In the genomic region with DNA sequence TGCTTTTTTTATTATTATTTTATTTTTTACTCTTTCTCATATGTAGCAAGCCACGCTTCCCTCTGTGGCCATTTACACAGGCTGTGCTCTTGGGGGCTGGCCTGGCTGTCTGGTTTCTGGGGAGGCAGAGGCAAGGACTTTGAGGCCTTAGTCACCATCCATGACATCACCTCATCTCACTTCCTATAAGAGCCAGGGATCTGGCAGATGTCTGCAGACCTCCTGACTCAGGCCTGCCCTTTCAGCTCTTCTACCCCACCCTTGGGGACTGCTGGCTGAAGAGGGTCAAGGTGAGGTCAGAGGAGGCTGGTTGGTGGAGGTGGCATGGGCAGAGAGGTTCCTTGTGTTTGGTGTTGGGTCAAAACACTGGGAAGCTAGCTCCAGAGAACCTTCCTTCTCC, we compare ENCODE assay signal across 25 mouse cellular contexts. TPM values are rescaled to one million over a fixed set of nuclear protein-coding genes. Genes with fewer than 3 reads are reported as not detected.
DNase-seq lines count a peak whose midpoint lies in the region; ATAC-seq and TF ChIP-seq lines count a peak whose summit lies in the region.
"Had no signal": no experiment of that assay in that cellular context is flagged by ENCODE, and none has a peak within 500 bp of the region (broad histone marks: within the 10 kb centered on the region; RNA-seq: fewer than 3 reads in every experiment).

No protein-coding gene starts in this region.

- H3K9ac ChIP-seq in kidney, embryonic 14.5 days (ENCODE audit: low read depth, low read length): no peak overlapping the region
- H3K9ac ChIP-seq in liver, postnatal 0 days (replicated peaks): no peak overlapping the region
- H3K9ac ChIP-seq: liver, embryonic 13.5 days had no signal

- DNase-seq in heart, adult 11 months: peak; percentile 93
- DNase-seq in heart, adult 18-20 months: no peak
- DNase-seq in 3T3-L1 (ENCODE audit: low read depth, low spot score): peak; percentile 75
- peak; percentile 40 for DNase-seq in adrenal gland, postnatal 14 days
- DNase-seq in liver, postnatal 0 days: no peak
- DNase-seq: cerebellum, adult 9-11 months; liver, embryonic 13.5 days; lung, postnatal 10 days; retina, postnatal 1 day; thymus, postnatal 14 days had no signal

- no peak overlapping the region for H3K4me3 ChIP-seq in kidney, embryonic 14.5 days (ENCODE audit: low read length)
- H3K4me3 ChIP-seq in liver, postnatal 0 days (ENCODE audit: low read depth, low read length): no peak overlapping the region
- H3K4me3 ChIP-seq: erythroblast, embryonic 14.5 days; layer of hippocampus, adult 2 months; liver, embryonic 13.5 days had no signal

- H3K36me3 ChIP-seq in kidney, embryonic 14.5 days (ENCODE audit: control insufficient read depth, insufficient read depth, low read length): no peaks in the 10 kb centered on the region; the same call in 1 of the 2 replicates
- no peaks in the 10 kb centered on the region for H3K36me3 ChIP-seq in liver, postnatal 0 days (replicated peaks; ENCODE audit: insufficient read depth, low read length)
- H3K36me3 ChIP-seq: liver, embryonic 13.5 days had no signal

- no peak for TF ChIP-seq CTCF in liver, postnatal 0 days (IDR thresholded peaks at IDR 0.05; ENCODE audit: low read depth)

- no peaks in the 10 kb centered on the region for H3K4me1 ChIP-seq in kidney, embryonic 14.5 days (ENCODE audit: control insufficient read depth, insufficient read depth, low read length)
- no peaks in the 10 kb centered on the region for H3K4me1 ChIP-seq in liver, postnatal 0 days (ENCODE audit: insufficient read depth)

- H3K9me3 ChIP-seq in kidney, embryonic 14.5 days (ENCODE audit: control insufficient read depth, low read length): peaks cover 7% of the 10 kb centered on the region; the same call in 1 of the 2 replicates
- no peaks in the 10 kb centered on the region for H3K9me3 ChIP-seq in liver, postnatal 0 days (ENCODE audit: low read length)
- H3K9me3 ChIP-seq: liver, embryonic 13.5 days had no signal

- H3K27ac ChIP-seq in kidney, embryonic 14.5 days (ENCODE audit: low read depth, low read length): no peak overlapping the region
- H3K27ac ChIP-seq in liver, postnatal 0 days (ENCODE audit: low read depth): no peak overlapping the region
- H3K27ac ChIP-seq: kidney, postnatal 0 days; layer of hippocampus, adult 2 months; liver, embryonic 13.5 days had no signal

- no peak for TF ChIP-seq EP300 in liver, postnatal 0 days (IDR thresholded peaks at IDR 0.05; ENCODE audit: low read depth)

- H3K4me2 ChIP-seq in kidney, embryonic 14.5 days (replicated peaks; ENCODE audit: low read depth, low read length): no peak overlapping the region
- no peak overlapping the region for H3K4me2 ChIP-seq in liver, postnatal 0 days (ENCODE audit: low read depth, low read length)
- H3K4me2 ChIP-seq: liver, embryonic 13.5 days had no signal

- 75% methylated on average over 1 of the region's 1 CpGs for WGBS in kidney, embryonic 14.5 days
- 70% methylated on average over 1 of the region's 1 CpGs for WGBS in liver, postnatal 0 days (ENCODE audit: insufficient replicate concordance)

- H3K27me3 ChIP-seq in kidney, embryonic 14.5 days (ENCODE audit: control insufficient read depth, insufficient read depth, low read length): no peaks in the 10 kb centered on the region
- no peaks in the 10 kb centered on the region for H3K27me3 ChIP-seq in liver, postnatal 0 days (ENCODE audit: insufficient read depth, low read length)
- H3K27me3 ChIP-seq: liver, embryonic 13.5 days had no signal

- ATAC-seq in megakaryocyte progenitor cell, adult 5-6 weeks (replicated peaks; ENCODE audit: poor library complexity): 0 out of 2 replicates have a peak, but pooled peaks have one; percentile 30
- ATAC-seq in kidney, embryonic 14.5 days (ENCODE audit: low FRiP score, low TSS enrichment): no peak
- ATAC-seq in liver, postnatal 0 days: no peak
- ATAC-seq: activated CD4-positive, CD25-positive, alpha-beta regulatory T cell, adult 4 months; forebrain, embryonic 16.5 days; midbrain, embryonic 16.5 days had no signal

RNA-seq across cellular contexts. Expression of gene Vash1, which starts 15.9 kb away (rescaled TPM):
- 10 to 100 TPM in 1 of 2 experiments, 1 to 10 TPM in 1; 9.2 to 18.5 TPM for total RNA-seq in heart, adult 18-20 months (2021)
- 12.0 and 12.2 TPM in 2 replicates for total RNA-seq in adrenal gland, postnatal 14 days (2021)
- total RNA-seq in megakaryocyte progenitor cell, adult 5-6 weeks (2015): 0.07 and 0.10 TPM in 2 replicates
- 0.54 and 0.91 TPM in 2 replicates for total RNA-seq in megakaryocyte progenitor cell, adult 5-6 weeks (2017)
- 8.4 and 9.6 TPM in 2 replicates for polyA plus RNA-seq in kidney, embryonic 14.5 days (2014; fragmentation: Nextera tagmentation; extraction: Ambion mirVana)
- polyA plus RNA-seq in liver, postnatal 0 days (2015; fragmentation: Nextera tagmentation; extraction: Ambion mirVana): 1.3 and 1.4 TPM in 2 replicates
- polyA plus RNA-seq: erythroblast, embryonic 14.5 days had no signal

RNA-seq across cellular contexts. Expression of gene Angel1, which starts 31.8 kb away (rescaled TPM):
- total RNA-seq in heart, adult 18-20 months (2021): 1 to 10 TPM; 3.0 to 3.2 TPM
- total RNA-seq in adrenal gland, postnatal 14 days (2021): 2.7 and 5.0 TPM in 2 replicates
- total RNA-seq in megakaryocyte progenitor cell, adult 5-6 weeks (2015): 3.1 TPM in 2 replicates
- 0.62 and 2.7 TPM in 2 replicates for total RNA-seq in megakaryocyte progenitor cell, adult 5-6 weeks (2017)
- polyA plus RNA-seq in kidney, embryonic 14.5 days (2014; fragmentation: Nextera tagmentation; extraction: Ambion mirVana): 7.9 and 10.2 TPM in 2 replicates
- 0.80 and 0.99 TPM in 2 replicates for polyA plus RNA-seq in liver, postnatal 0 days (2015; fragmentation: Nextera tagmentation; extraction: Ambion mirVana)

RNA-seq across cellular contexts. Expression of gene Lrrc74a, which starts 39.7 kb away (rescaled TPM):
- total RNA-seq in heart, adult 18-20 months (2021): not detected
- not detected in 2 replicates for total RNA-seq in adrenal gland, postnatal 14 days (2021)
- total RNA-seq in megakaryocyte progenitor cell, adult 5-6 weeks (2015): not detected in 2 replicates
- not detected in 2 replicates for total RNA-seq in megakaryocyte progenitor cell, adult 5-6 weeks (2017)
- not detected in 2 replicates for polyA plus RNA-seq in kidney, embryonic 14.5 days (2014; fragmentation: Nextera tagmentation; extraction: Ambion mirVana)
- not detected in 2 replicates for polyA plus RNA-seq in liver, postnatal 0 days (2015; fragmentation: Nextera tagmentation; extraction: Ambion mirVana)
- total RNA-seq: gastrocnemius, adult 18-20 months; heart, adult 8-10 months; heart, postnatal 25 days; layer of hippocampus, adult 2 months; left cerebral cortex, adult 18-20 months had no signal
- polyA plus RNA-seq: activated CD4-positive, CD25-positive, alpha-beta regulatory T cell, adult 4 months; erythroblast, embryonic 14.5 days; forebrain, embryonic 16.5 days; kidney, postnatal 0 days; limb, embryonic 11.5 days; liver, embryonic 13.5 days; midbrain, embryonic 16.5 days; neural tube, embryonic 14.5 days; small intestine, adult 2 months had no signal

Comparison
In these comparisons a context has a peak if more than half of its experiments do, and no peak if none do; other contexts are left out.
1. DNase-seq: peak in heart, adult 11 months (single experiment), 3T3-L1 (single experiment) and adrenal gland, postnatal 14 days (single experiment); none in heart, adult 18-20 months (0 of 2) and liver, postnatal 0 days (single experiment).